Mouse (Mus musculus) forebrain, postnatal 0 days (tissue): Measurements from ENCODE around the gene Irs4. TPM values are rescaled to one million over a fixed set of nuclear protein-coding genes. Genes with fewer than 3 reads are reported as not detected.

ENCODE experiments used
- ATAC-seq: fragments of 200-750 bp; cut with Nextera tagmentation; 2 replicates; pipeline ENCODE4 v1.8.0; 2017; ENCODE audit warnings: mild to moderate bottlenecking, moderate library complexity
- DNase-seq: peaks from one replicate; pipeline ENCODE4 v3.0.0-alpha.2; 2015
- H3K27ac ChIP-seq: fragments of 300-500 bp; sonication (generic); 2 replicates; pipeline ENCODE4 v1.5.1; 2014; ENCODE audit warnings: low read depth, mild to moderate bottlenecking, antibody characterized with exemption, low read length, moderate library complexity, mixed read lengths
- H3K27me3 ChIP-seq: fragments of 300-500 bp; sonication (generic); 2 replicates; pipeline ENCODE4 v1.6.1; 2014; ENCODE audit warnings: mild to moderate bottlenecking, low read length, mixed read lengths; ENCODE audit not compliant: insufficient read depth
- H3K36me3 ChIP-seq: fragments of 300-500 bp; sonication (generic); 2 replicates; pipeline ENCODE4 v1.6.1; 2014; ENCODE audit warnings: mild to moderate bottlenecking, moderate library complexity; ENCODE audit not compliant: insufficient read depth
- H3K4me1 ChIP-seq: fragments of 300-500 bp; sonication (generic); 2 replicates; pipeline ENCODE4 v1.6.1; 2014; ENCODE audit warnings: antibody characterized with exemption; ENCODE audit not compliant: insufficient read depth
- H3K4me2 ChIP-seq: fragments of 300-500 bp; sonication (generic); 2 replicates; pipeline ENCODE4 v1.6.1; 2014; ENCODE audit warnings: low read depth, mild to moderate bottlenecking, moderate library complexity
- H3K4me3 ChIP-seq: fragments of 300-500 bp; sonication (generic); 2 replicates; pipeline ENCODE4 v1.5.1; 2014; ENCODE audit warnings: low read depth, low read length, mixed read lengths
- H3K9ac ChIP-seq: fragments of 300-500 bp; sonication (generic); 2 replicates; pipeline ENCODE4 v1.6.1; 2014; ENCODE audit warnings: mild to moderate bottlenecking
- H3K9me3 ChIP-seq: fragments of 300-500 bp; sonication (generic); 2 replicates; pipeline ENCODE4 v1.6.1; 2016; ENCODE audit warnings: low read length
- CTCF ChIP-seq: sonication (generic); IDR thresholded peaks from 2 replicates; pipeline ENCODE4 v1.5.1; 2016; ENCODE audit warnings: antibody characterized with exemption, control low read depth, low read depth
- WGBS: fragments of 180-500 bp; shearing (Covaris S2); extraction: QIAGEN DNeasy Blood & Tissue Kit; methylation state at CpG from one replicate; pipeline ENCODE4 v1.1.7; 2014; 5-methylcytosine and 5-hydroxymethylcytosine counted together
- polyA plus RNA-seq: library from polyadenylated mRNA; unstranded; fragments of >200 nt; fragmentation: Nextera tagmentation; extraction: Ambion mirVana; gene quantifications from 2 replicates; pipeline ENCODE4 v1.2.1, GENCODE M21; 2015
- total RNA-seq: library from RNA; depleted of rRNA; stranded (reverse); fragments of >200 nt; gene quantifications from 2 replicates; pipeline ENCODE4 v1.2.3, GENCODE M21; 2014; rRNA removed

The Irs4 gene
- total RNA-seq (6.3 and 19.2 TPM in 2 replicates), polyA plus RNA-seq (1.1 and 2.9 TPM in 2 replicates)

DNA sequence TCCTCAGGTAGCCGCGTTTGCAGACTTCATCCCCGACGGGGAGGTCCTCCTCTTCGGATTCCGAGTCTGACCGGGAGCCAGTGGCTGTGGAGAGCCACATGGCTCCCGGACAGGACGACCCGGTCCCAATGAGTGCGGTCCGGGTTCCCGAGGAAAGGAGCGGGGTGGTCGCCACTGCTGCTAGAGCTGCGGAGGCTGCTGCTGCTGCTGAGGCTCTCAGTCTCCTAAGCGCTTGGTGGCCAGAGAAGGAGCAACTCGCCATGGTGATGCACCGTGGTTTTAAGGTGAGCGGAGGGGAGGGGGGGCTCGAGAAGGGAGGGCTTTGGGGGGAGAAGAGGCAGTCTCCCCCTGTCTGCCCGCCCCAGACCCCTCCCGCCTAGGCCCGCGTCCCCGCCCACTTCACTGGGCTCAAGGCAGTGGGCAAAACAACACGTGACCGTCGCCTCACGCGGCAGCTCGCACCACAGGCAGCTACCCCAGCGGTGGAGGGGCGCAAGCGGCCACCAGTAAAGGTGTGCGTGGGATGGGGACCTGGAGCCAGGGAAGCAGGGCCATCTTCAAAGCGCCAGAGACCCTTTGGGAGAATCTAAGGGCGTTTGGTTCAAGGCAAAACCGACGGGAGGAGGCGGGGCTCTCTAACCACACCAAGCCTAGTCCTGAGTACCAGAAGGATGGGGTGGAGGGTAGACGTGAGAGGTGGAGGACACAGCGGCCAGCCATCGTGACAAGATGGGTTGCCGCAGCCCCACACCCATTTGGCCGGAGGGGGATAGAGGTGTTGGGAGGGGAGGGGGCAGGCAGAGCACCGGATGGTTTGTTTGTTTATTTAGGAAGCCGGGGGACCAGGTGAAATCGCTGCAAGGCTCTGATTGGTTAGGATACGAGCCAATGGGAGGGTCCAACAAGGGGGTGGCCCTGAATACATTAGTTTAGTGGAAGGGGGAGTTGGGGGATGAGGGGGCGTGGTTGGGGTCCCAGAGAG, at the start of gene Irs4:
Irs4 (minus strand) TSS at position 327 of the 982 bp plus-strand sequence.
- H3K9ac ChIP-seq = no peak within 1 kb of the TSS
- ATAC-seq (peak; percentile 58), DNase-seq (no peak)
- no peaks in the 10 kb centered on the region for H3K9me3 ChIP-seq
- no peaks in the 10 kb centered on the region for H3K4me1 ChIP-seq
- 18% methylated on average over 49 of the region's 51 CpGs for WGBS
- peak within 1 kb of the TSS; percentile 34 for H3K4me3 ChIP-seq
- no peak for TF ChIP-seq CTCF
- no peak within 1 kb of the TSS for H3K27ac ChIP-seq
- peak within 1 kb of the TSS; percentile 53 for H3K4me2 ChIP-seq
- no peaks in the 10 kb centered on the region for H3K36me3 ChIP-seq
- peaks cover 43% of the 10 kb centered on the region for H3K27me3 ChIP-seq

DNA sequence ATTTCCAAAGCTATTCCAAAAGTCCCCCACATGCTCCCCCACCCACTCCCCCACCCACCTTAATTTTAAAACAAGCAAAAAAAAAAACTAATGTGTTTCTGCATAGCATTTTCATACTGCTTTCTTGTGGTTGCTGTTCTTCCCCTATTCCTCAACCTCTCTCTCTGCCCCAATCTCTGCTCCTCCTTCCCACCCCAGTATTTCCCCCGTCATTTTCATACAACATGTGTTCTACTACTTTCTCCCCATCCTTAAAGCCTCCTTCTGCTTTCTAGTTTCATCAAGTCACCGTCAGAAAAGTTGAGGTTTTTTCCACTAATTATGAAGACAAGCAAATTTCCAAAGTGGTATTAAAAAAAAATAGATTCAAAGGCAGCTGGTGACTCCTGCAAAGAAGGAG, 25.3 kb upstream of the Irs4 start:
- H3K36me3 ChIP-seq = no peaks in the 10 kb centered on the region
- H3K9me3 ChIP-seq = no peaks in the 10 kb centered on the region
- no peak overlapping the region for H3K4me2 ChIP-seq
- H3K4me1 ChIP-seq = no peaks in the 10 kb centered on the region
- H3K27me3 ChIP-seq = no peaks in the 10 kb centered on the region
- DNase-seq (no peak), ATAC-seq (no peak)
- 64% methylated on average over 2 of the region's 2 CpGs for WGBS
- H3K9ac ChIP-seq = no peak overlapping the region
- no peak overlapping the region for H3K4me3 ChIP-seq
- no peak overlapping the region for H3K27ac ChIP-seq
- TF ChIP-seq CTCF = no peak

DNA sequence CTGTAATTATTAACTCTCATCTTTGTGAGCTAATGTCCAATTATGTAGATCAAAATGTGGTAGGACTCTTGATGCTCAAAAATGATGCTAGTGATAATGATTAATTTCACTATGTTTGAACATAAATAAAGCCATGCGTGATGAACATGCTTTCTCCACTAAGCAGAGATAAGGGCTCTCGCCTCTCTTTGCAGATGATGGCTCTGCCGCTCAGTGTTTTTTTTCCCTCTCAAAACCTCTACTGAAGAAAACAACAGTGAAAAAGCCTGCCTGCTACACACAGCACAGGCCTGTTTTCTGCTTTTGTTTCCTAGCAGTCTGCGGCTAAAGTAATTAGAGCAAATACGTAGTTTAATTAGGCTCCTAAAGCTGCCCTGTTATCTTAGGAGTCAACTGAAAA, 4.5 kb upstream of the Irs4 start:
- Histone ChIP-seq H3K4me1 (no peaks in the 10 kb centered on the region), H3K27me3 (peaks cover 14% of the 10 kb centered on the region; the same call in 1 of the 2 replicates), H3K4me2 (no peak overlapping the region), H3K9me3 (no peaks in the 10 kb centered on the region), H3K27ac (no peak overlapping the region), H3K4me3 (no peak overlapping the region), H3K9ac (no peak overlapping the region), H3K36me3 (no peaks in the 10 kb centered on the region)
- no peak for TF ChIP-seq CTCF
- 44% methylated on average over 5 of the region's 5 CpGs for WGBS
- DNase-seq = no peak
- ATAC-seq = no peak

DNA sequence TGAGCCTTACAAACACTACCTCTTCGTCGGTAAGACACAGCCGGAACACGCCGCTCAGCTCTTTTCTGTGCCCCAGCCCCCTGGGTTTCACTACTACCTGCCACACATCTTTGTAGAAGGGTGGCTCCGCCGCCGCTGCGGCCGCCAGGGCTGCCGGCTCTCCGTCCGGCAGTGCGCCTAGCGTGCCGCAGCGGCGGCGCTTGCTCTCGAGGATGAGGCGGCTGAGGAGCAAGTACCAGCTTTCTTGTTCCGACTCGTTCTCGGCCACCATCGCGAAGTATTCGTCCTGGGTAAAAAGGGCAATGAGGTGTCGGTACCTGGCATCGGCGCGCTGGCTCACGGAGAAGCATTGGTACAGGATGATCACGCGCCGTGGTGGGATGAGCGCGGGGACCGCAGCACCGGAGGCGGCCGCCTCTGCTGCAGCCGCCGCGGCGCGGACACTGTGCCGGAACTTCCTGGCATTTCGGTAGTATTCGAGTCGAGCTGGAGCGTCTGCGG, 622 bp downstream of the Irs4 start:
- Histone ChIP-seq H3K4me3 (peak overlapping the region; percentile 34), H3K9me3 (no peaks in the 10 kb centered on the region), H3K9ac (no peak overlapping the region), H3K4me2 (peak overlapping the region; percentile 53), H3K4me1 (no peaks in the 10 kb centered on the region), H3K27me3 (peaks cover 44% of the 10 kb centered on the region), H3K36me3 (no peaks in the 10 kb centered on the region), H3K27ac (no peak overlapping the region)
- TF ChIP-seq CTCF = no peak
- DNase-seq = peak; percentile 27
- WGBS = 29% methylated on average over 52 of the region's 52 CpGs
- ATAC-seq = peak; percentile 40

DNA sequence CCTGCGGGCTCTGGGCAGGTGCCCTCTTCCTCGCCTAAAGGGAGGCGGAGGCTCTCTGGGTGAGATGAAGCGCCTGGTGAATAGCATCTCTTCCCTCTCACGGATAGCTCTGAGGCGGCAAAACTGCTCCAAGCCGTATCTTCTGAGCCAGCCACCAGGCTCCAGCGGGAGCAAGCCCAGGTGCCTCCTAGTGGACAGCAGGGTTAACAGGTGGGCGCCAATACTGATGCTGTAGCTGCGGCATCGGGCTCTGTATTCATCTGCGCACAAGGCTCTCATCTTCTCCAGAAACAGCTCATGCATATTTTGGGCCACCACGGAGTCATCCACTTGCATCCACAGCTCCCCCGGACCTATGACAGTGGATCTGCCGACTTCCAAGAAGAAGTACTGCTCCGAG, 1.1 kb downstream of the Irs4 start:
- Histone ChIP-seq H3K4me2 (peak overlapping the region; percentile 53), H3K9ac (no peak overlapping the region), H3K4me1 (no peaks in the 10 kb centered on the region), H3K27me3 (peaks cover 44% of the 10 kb centered on the region), H3K9me3 (no peaks in the 10 kb centered on the region), H3K27ac (no peak overlapping the region), H3K4me3 (peak overlapping the region; percentile 34), H3K36me3 (no peaks in the 10 kb centered on the region)
- peak; percentile 24 for TF ChIP-seq CTCF
- 30% methylated on average over 16 of the region's 16 CpGs for WGBS
- DNase-seq = peak; percentile 16
- peak; percentile 32; the same call in 1 of the 2 replicates for ATAC-seq

- no peak for TF ChIP-seq CTCF
- no peak for DNase-seq
- Histone ChIP-seq H3K27me3 (peaks cover 41% of the 10 kb centered on the region), H3K4me3 (peak overlapping the region; percentile 30), H3K4me1 (no peaks in the 10 kb centered on the region), H3K9me3 (no peaks in the 10 kb centered on the region), H3K27ac (no peak overlapping the region), H3K36me3 (no peaks in the 10 kb centered on the region), H3K9ac (no peak overlapping the region), H3K4me2 (peak overlapping the region; percentile 53)
- WGBS = 29% methylated on average over 33 of the region's 33 CpGs
- no peak for ATAC-seq
Observed at GRCm38 (mm10) chrX:141721725-141722124, 3.3 kb downstream of the Irs4 start.

Other genes with a start within 250 kb of the Irs4 start
- gene Col4a5, start 249.9 kb downstream of the Irs4 start, total RNA-seq = 18.9 and 26.4 TPM in 2 replicates
- gene Col4a5, start 249.9 kb downstream of the Irs4 start, polyA plus RNA-seq = 4.1 and 4.6 TPM in 2 replicates
- gene Gm15294, start 150.0 kb upstream of the Irs4 start, total RNA-seq = not detected in 2 replicates
- not detected in 2 replicates for gene Gm15294, start 150.0 kb upstream of the Irs4 start, polyA plus RNA-seq